Mouse (Mus musculus) G1E (cell line): ENCODE results near the gene Syndig1l.

Experiments used
- CTCF ChIP-seq: IDR thresholded peaks from 2 replicates; pipeline ENCODE4 v1.5.1; 2012; ENCODE audit warnings: low read depth, low read length, inconsistent platforms, mixed read lengths
- GATA1 ChIP-seq: IDR thresholded peaks from 2 replicates; pipeline ENCODE4 v1.6.1; 2012; ENCODE audit warnings: borderline replicate concordance, low read length, inconsistent platforms, mixed read lengths
- POLR2AphosphoS5 ChIP-seq: IDR thresholded peaks from 2 replicates; pipeline ENCODE4 v1.6.1; 2012; ENCODE audit warnings: low read depth, low read length, inconsistent platforms; ENCODE audit not compliant: insufficient replicate concordance
- TAL1 ChIP-seq: conservative IDR thresholded peaks from 2 replicates; pipeline ENCODE4 v1.6.1; 2012; ENCODE audit warnings: low read depth, low read length, inconsistent platforms, mixed read lengths

DNA sequence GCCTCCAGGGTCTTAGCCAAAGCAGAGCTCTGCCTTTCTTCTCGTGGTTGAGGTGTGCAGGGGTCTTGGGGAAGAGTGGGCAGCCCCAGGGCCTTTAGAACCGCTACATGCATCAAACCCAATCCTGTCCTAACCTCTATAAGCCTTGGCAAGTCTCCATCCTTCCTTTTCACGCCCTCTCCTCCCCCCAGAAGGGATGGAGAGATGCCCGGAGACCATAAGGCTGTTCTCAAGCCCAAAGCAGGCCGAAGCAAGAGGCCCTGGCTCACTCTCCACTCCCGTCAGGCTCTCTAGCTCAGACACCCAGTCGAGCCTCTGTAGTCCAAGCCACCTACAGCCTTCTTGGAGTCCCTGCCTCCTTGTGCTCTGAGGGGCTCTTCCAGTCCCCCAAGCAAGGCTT is 14.1 kb downstream of the Syndig1l start:
- no peak for TF ChIP-seq GATA1
- TF ChIP-seq CTCF, result no peak
- TF ChIP-seq POLR2AphosphoS5, result no peak
- TF ChIP-seq TAL1, result no peak
